Mouse (Mus musculus): ENCODE measurements around the gene Mcf2. TPM values are rescaled to one million over a fixed set of nuclear protein-coding genes. Genes with fewer than 3 reads are reported as not detected.
A peak's percentile ranks its signal among the peaks of the same experiment; 100 is the strongest.

Mcf2 gene
- 0.26 and 0.56 TPM in 2 replicates for polyA plus RNA-seq (2014; fragmentation: Nextera tagmentation; extraction: Ambion mirVana)

DNA sequence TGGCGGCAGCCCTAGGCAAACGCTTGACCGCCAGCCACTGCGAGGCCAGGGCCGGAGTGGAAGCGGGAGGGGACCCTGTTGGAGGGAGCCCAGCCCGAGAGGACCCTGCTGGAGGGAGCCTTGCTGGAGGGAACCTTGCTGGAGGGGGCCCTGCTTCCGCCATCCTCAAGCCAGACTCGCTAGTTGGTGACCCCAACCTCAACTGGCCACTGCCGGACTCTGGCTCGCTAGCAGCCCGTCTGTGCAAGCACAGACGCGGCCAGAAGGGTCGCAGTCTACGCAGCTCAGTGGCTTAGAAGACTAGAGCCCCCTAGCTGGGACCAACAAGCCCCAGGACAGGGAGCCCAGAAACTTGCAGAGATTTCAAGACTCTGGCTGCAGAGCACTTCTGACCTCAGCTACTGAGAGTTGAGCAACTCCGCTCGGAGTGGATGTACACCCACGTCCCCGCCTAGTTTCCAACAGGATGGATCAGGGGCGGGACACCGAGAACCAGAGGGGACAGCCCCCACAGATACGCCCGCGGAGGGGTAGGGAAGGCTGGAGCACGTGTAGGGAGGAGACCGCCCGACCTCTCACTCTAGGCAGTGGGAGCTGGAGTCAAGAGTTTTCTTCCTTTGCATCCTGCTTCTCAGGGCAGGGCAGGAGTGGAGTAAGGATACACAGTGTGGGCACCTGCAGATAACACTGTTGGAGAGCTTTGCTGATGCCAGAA lies at the start of gene Mcf2:
Gene Mcf2 (minus strand): TSS at position 346 of the 715 bp plus-strand sequence.
- no peaks in the 10 kb centered on the region for H3K4me1 ChIP-seq (ENCODE audit: control insufficient read depth, insufficient read depth, low read length)
- H3K4me3 ChIP-seq (ENCODE audit: low read depth, low read length): peak within 1 kb of the TSS; percentile 32
- H3K27me3 ChIP-seq (ENCODE audit: control insufficient read depth, insufficient read depth, low read length): 0 out of 2 replicates have a peak, but pooled peaks cover 2% of the 10 kb centered on the region
- WGBS: 13% methylated on average over 28 of the region's 28 CpGs
- H3K36me3 ChIP-seq (ENCODE audit: control insufficient read depth, insufficient read depth, low read length): no peaks in the 10 kb centered on the region
- peak within 1 kb of the TSS; percentile 12; the same call in 1 of the 2 replicates for H3K9ac ChIP-seq (ENCODE audit: low read length)
- H3K4me2 ChIP-seq (ENCODE audit: low read depth, severe bottlenecking): peak within 1 kb of the TSS; percentile 75
- H3K27ac ChIP-seq (replicated peaks; ENCODE audit: low read depth, low read length): no peak within 1 kb of the TSS
- H3K9me3 ChIP-seq (ENCODE audit: control insufficient read depth, low read length): no peaks in the 10 kb centered on the region
- ATAC-seq (ENCODE audit: insufficient number of reproducible peaks, low FRiP score, low TSS enrichment, low read depth): peak; percentile 47
- peak; percentile 37 for DNase-seq (ENCODE audit: low spot score)

DNA sequence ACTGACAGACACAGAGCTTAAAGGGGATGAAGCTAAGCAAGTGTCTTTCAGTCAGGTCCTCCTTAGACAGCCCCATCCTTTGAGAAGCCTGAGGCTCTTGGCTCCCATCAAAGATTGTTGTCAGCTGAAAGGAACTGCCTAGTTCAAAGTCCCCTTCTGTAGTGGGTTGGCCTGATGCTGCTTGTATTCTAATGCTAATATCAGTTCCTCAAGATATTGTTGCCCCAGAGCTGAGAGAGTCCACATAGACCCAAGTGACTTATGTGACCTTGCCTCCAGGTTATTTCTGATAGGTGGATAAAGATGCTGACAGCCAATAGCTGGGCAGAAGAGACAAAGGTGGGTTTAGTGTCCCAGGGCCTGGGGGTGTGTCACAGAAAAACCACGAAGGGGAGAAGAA lies 8.8 kb upstream of the Mcf2 start:
- H3K36me3 ChIP-seq (ENCODE audit: control insufficient read depth, insufficient read depth, low read length): no peaks in the 10 kb centered on the region
- no peaks in the 10 kb centered on the region for H3K9me3 ChIP-seq (ENCODE audit: control insufficient read depth, low read length)
- H3K4me1 ChIP-seq (ENCODE audit: control insufficient read depth, insufficient read depth, low read length): no peaks in the 10 kb centered on the region
- DNase-seq (ENCODE audit: low spot score): no peak
- no peak overlapping the region for H3K9ac ChIP-seq (ENCODE audit: low read length)
- no peaks in the 10 kb centered on the region for H3K27me3 ChIP-seq (ENCODE audit: control insufficient read depth, insufficient read depth, low read length)
- ATAC-seq (ENCODE audit: insufficient number of reproducible peaks, low FRiP score, low TSS enrichment, low read depth): no peak
- H3K27ac ChIP-seq (replicated peaks; ENCODE audit: low read depth, low read length): no peak overlapping the region
- no peak overlapping the region for H3K4me2 ChIP-seq (ENCODE audit: low read depth, severe bottlenecking)
- 44% methylated on average over 1 of the region's 1 CpGs for WGBS
- no peak overlapping the region for H3K4me3 ChIP-seq (ENCODE audit: low read depth, low read length)

DNA sequence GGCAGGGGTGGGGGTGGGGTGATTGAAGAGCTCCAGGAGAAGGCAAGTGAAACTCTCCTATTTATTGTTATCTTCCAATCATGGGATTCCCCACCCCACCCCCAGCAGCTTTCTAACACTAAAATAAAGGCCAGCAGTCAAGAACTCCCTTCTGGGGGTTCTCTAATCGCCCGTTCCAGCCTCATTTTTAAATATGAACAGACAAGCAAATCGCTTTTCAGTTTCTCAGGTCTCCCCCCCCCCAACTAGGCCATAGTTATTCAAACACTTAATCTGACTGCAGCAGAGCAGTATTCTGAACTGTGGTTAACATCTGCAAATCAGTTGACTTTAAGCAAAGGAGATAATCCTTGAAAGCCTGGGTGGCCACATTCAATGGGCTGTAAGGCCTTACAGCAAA lies 3.7 kb upstream of the Mcf2 start:
- DNase-seq (ENCODE audit: low spot score) (no peak), ATAC-seq (ENCODE audit: insufficient number of reproducible peaks, low FRiP score, low TSS enrichment, low read depth) (no peak)
- Histone ChIP-seq H3K9ac (ENCODE audit: low read length) (no peak overlapping the region), H3K4me2 (ENCODE audit: low read depth, severe bottlenecking) (no peak overlapping the region), H3K27ac (replicated peaks; ENCODE audit: low read depth, low read length) (no peak overlapping the region), H3K9me3 (ENCODE audit: control insufficient read depth, low read length) (no peaks in the 10 kb centered on the region), H3K36me3 (ENCODE audit: control insufficient read depth, insufficient read depth, low read length) (no peaks in the 10 kb centered on the region), H3K4me3 (ENCODE audit: low read depth, low read length) (no peak overlapping the region), H3K4me1 (ENCODE audit: control insufficient read depth, insufficient read depth, low read length) (no peaks in the 10 kb centered on the region), H3K27me3 (ENCODE audit: control insufficient read depth, insufficient read depth, low read length) (no peaks in the 10 kb centered on the region)
- 48% methylated on average over 3 of the region's 3 CpGs for WGBS

DNA sequence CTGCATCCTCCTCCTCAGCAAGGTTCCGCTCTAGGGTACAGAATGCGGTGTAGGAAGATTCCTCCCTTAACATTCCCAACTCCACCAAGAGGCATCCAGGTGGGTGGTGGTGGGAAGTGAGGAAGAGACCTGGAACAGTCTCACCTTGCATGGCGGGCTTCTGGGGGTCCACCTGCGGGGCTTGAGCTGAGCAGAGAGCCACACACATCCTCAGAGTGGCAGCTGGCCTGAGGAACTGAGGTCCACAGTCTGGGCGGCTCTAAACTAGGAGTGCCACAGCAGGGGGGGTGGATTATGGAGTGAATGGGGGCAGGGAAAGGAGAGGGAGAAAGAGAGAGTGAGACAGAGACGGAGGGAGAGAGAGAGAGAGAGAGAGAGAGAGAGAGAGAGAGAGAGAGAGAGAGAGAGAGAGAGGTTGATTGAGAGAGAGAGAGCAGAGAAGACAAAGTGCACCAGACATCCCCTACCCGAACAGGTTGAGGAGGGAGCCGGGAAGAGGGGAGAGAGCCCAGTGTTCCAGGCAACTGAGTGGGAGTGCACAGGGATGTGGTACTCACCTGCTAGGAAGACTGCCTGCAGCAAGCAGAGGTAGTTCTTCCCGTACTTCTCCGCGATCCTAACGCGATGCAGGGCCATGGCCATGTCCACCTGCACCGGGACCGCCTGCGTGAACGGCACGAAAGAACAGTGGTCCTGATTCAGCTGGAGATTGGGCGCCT lies 705 bp downstream of the Mcf2 start:
- Histone ChIP-seq H3K4me1 (ENCODE audit: control insufficient read depth, insufficient read depth, low read length) (no peaks in the 10 kb centered on the region), H3K36me3 (ENCODE audit: control insufficient read depth, insufficient read depth, low read length) (no peaks in the 10 kb centered on the region), H3K4me2 (ENCODE audit: low read depth, severe bottlenecking) (peak overlapping the region; percentile 75), H3K9ac (ENCODE audit: low read length) (peak overlapping the region; percentile 12; the same call in 1 of the 2 replicates), H3K27me3 (ENCODE audit: control insufficient read depth, insufficient read depth, low read length) (0 out of 2 replicates have a peak, but pooled peaks cover 2% of the 10 kb centered on the region), H3K27ac (replicated peaks; ENCODE audit: low read depth, low read length) (no peak overlapping the region), H3K4me3 (ENCODE audit: low read depth, low read length) (peak overlapping the region; percentile 32), H3K9me3 (ENCODE audit: control insufficient read depth, low read length) (no peaks in the 10 kb centered on the region)
- WGBS: 12% methylated on average over 18 of the region's 19 CpGs
- DNase-seq (ENCODE audit: low spot score): peak; percentile 18
- ATAC-seq (ENCODE audit: insufficient number of reproducible peaks, low FRiP score, low TSS enrichment, low read depth): no peak

DNA sequence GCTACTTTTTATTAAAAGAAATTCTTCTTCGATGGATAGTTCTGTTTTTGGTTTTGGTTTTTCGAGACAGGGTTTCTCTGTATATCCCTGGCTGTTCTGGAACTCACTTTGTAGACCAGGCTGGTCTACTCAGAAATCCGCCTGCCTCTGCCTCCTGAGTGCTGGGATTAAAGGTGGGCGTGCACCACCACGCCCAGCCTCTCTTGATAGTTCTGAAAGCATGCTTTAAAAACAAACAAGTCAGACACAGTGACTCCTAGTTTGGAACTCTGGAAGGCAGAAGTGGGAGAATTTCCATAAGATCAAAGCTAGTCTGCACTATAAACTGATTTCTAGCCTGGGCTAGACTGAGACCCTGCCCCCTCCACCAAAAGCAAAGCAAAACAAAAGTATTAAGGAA lies 8.8 kb downstream of the Mcf2 start:
- WGBS: 90% methylated on average over 5 of the region's 5 CpGs

DNA sequence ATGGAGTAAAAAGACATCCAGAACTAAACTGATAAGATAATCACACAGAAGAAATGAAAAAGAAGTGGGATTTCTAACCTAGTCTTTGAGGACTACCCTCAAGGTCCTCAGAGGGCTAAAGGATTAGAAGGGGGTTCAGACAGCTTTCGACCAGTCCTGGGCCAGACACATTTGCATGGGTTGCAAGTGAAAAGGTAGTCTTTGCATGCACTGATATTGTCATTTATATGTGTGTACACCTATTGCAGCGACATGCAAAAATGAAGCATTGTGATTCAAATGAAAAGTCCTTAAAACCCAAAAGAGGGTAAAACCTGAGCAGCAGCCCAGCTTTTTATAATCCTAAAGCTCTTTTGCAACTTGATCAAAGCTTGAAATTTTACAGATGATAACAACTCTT lies 9.4 kb downstream of the Mcf2 start:
- WGBS: 70% methylated on average over 2 of the region's 2 CpGs
- Histone ChIP-seq H3K4me2 (ENCODE audit: low read depth, severe bottlenecking) (no peak overlapping the region), H3K27me3 (ENCODE audit: control insufficient read depth, insufficient read depth, low read length) (no peaks in the 10 kb centered on the region), H3K9me3 (ENCODE audit: control insufficient read depth, low read length) (no peaks in the 10 kb centered on the region), H3K4me1 (ENCODE audit: control insufficient read depth, insufficient read depth, low read length) (no peaks in the 10 kb centered on the region), H3K36me3 (ENCODE audit: control insufficient read depth, insufficient read depth, low read length) (no peaks in the 10 kb centered on the region), H3K9ac (ENCODE audit: low read length) (no peak overlapping the region), H3K27ac (replicated peaks; ENCODE audit: low read depth, low read length) (no peak overlapping the region), H3K4me3 (ENCODE audit: low read depth, low read length) (no peak overlapping the region)
- DNase-seq (ENCODE audit: low spot score) (no peak), ATAC-seq (ENCODE audit: insufficient number of reproducible peaks, low FRiP score, low TSS enrichment, low read depth) (no peak)

More for the DNA sequence above, 8.8 kb downstream of the Mcf2 start:
- no peak overlapping the region for H3K4me3 ChIP-seq (ENCODE audit: low read depth, low read length)
- no peak for DNase-seq (ENCODE audit: low spot score)
- no peaks in the 10 kb centered on the region for H3K9me3 ChIP-seq (ENCODE audit: control insufficient read depth, low read length)
- H3K27ac ChIP-seq (replicated peaks; ENCODE audit: low read depth, low read length): no peak overlapping the region
- H3K9ac ChIP-seq (ENCODE audit: low read length): no peak overlapping the region
- no peak for ATAC-seq (ENCODE audit: insufficient number of reproducible peaks, low FRiP score, low TSS enrichment, low read depth)
- no peaks in the 10 kb centered on the region for H3K36me3 ChIP-seq (ENCODE audit: control insufficient read depth, insufficient read depth, low read length)
- H3K27me3 ChIP-seq (ENCODE audit: control insufficient read depth, insufficient read depth, low read length): no peaks in the 10 kb centered on the region
- H3K4me1 ChIP-seq (ENCODE audit: control insufficient read depth, insufficient read depth, low read length): no peaks in the 10 kb centered on the region
- H3K4me2 ChIP-seq (ENCODE audit: low read depth, severe bottlenecking): no peak overlapping the region

DNA sequence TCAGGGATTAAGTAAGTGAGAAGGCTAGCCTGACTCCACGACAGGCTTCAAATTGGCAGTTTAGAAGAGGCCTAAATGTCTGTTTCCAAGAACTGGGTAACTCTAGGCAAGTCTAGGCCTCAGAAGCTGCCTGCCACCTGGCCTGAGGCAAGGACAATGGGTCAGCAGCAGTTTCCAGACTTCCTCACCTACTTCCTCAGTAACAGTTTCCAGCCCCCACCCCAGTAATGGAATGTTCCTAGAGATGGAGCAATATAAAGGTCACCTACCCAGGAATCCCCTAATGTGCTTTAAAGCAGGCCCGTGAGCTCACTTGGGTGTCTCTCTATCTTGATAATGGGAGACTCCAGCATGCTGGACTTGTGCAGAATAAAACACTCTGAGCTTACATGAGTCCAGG lies 10.1 kb downstream of the Mcf2 start:
- Histone ChIP-seq H3K27me3 (ENCODE audit: control insufficient read depth, insufficient read depth, low read length) (no peaks in the 10 kb centered on the region), H3K36me3 (ENCODE audit: control insufficient read depth, insufficient read depth, low read length) (no peaks in the 10 kb centered on the region), H3K9ac (ENCODE audit: low read length) (no peak overlapping the region), H3K4me3 (ENCODE audit: low read depth, low read length) (no peak overlapping the region), H3K9me3 (ENCODE audit: control insufficient read depth, low read length) (no peaks in the 10 kb centered on the region), H3K4me2 (ENCODE audit: low read depth, severe bottlenecking) (no peak overlapping the region), H3K27ac (replicated peaks; ENCODE audit: low read depth, low read length) (no peak overlapping the region), H3K4me1 (ENCODE audit: control insufficient read depth, insufficient read depth, low read length) (no peaks in the 10 kb centered on the region)
- DNase-seq (ENCODE audit: low spot score): no peak
- 62% methylated on average over 2 of the region's 2 CpGs for WGBS
- ATAC-seq (ENCODE audit: insufficient number of reproducible peaks, low FRiP score, low TSS enrichment, low read depth): no peak

DNA sequence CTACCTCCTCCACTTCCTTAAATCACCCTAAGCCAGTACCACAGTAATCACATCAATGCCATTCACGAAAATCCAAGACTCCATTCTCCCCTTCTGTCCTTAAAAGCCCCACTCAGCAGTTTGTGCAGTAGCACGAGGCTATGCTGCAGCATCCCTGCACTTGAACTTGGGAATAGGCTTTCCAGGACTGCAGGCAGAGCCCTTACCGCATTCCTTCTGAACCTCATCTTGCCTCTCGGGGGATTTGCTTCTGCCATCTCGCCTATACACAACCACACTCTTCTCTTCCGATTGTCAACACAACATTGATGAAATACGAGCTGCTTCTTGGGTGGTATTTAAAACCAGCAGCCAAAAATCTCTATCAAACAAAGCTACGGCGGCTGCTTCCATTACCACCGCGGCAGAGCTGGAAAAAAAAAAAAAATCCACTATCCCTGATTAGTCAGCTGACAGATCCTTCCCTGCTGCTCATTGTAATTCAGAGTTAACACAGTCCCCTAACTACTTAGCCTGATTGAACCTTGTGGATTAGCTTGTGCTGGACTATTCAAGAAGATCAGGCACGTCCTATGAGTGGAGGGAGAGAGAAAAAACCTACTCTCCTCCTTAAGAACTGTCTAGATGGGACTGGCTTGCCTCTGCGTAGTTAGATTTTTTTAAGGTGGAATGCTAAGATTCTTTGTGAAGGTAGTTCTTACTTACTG lies 31.5 kb downstream of the Mcf2 start:
- Histone ChIP-seq H3K9ac (ENCODE audit: low read length) (no peak overlapping the region), H3K4me3 (ENCODE audit: low read depth, low read length) (no peak overlapping the region), H3K4me1 (ENCODE audit: control insufficient read depth, insufficient read depth, low read length) (no peaks in the 10 kb centered on the region), H3K36me3 (ENCODE audit: control insufficient read depth, insufficient read depth, low read length) (no peaks in the 10 kb centered on the region), H3K4me2 (ENCODE audit: low read depth, severe bottlenecking) (peak overlapping the region; percentile 22; the same call in 1 of the 2 replicates), H3K27ac (replicated peaks; ENCODE audit: low read depth, low read length) (no peak overlapping the region), H3K9me3 (ENCODE audit: control insufficient read depth, low read length) (no peaks in the 10 kb centered on the region), H3K27me3 (ENCODE audit: control insufficient read depth, insufficient read depth, low read length) (no peaks in the 10 kb centered on the region)
- ATAC-seq (ENCODE audit: insufficient number of reproducible peaks, low FRiP score, low TSS enrichment, low read depth) (no peak), DNase-seq (ENCODE audit: low spot score) (no peak)
- WGBS: 24% methylated on average over 13 of the region's 13 CpGs

Measured in limb, embryonic 11.5 days (tissue).